Mouse (Mus musculus): ENCODE results near the gene Ust.
"Not testable (repeated sequence)": the region's sequence is repeated elsewhere in the genome, so short reads cannot be mapped to it uniquely, and the experiment has no call there.

Ust gene

GRCm38 (mm10) chr10:8518141-8519013 is at the start of gene Ust:
Ust (minus strand) TSS chr10:8518825.
- peak; percentile 34 to 45 for DNase-seq

GRCm38 (mm10) chr10:8561366-8561765 is 42.7 kb upstream of the Ust start:
- no peak for DNase-seq

- not testable (repeated sequence) for DNase-seq
Measured at GRCm38 (mm10) chr10:8559566-8559965, 40.9 kb upstream of the Ust start.

- not testable (repeated sequence) for DNase-seq
Measured at GRCm38 (mm10) chr10:8552239-8552638, 33.6 kb upstream of the Ust start.

GRCm38 (mm10) chr10:8551601-8552000 is 33.0 kb upstream of the Ust start:
- DNase-seq = not testable (repeated sequence)

GRCm38 (mm10) chr10:8541514-8541913 is 22.9 kb upstream of the Ust start:
- no peak for DNase-seq

GRCm38 (mm10) chr10:8535445-8535844 is 16.8 kb upstream of the Ust start:
- no peak for DNase-seq

- no peak for DNase-seq
Measured at GRCm38 (mm10) chr10:8531651-8532050, 13.0 kb upstream of the Ust start.

GRCm38 (mm10) chr10:8530505-8531051 is 12.0 kb upstream of the Ust start:
- no peak for DNase-seq

GRCm38 (mm10) chr10:8529173-8529572 is 10.5 kb upstream of the Ust start:
- DNase-seq = no peak

- DNase-seq = no peak
Measured at GRCm38 (mm10) chr10:8525354-8525753, 6.7 kb upstream of the Ust start.

GRCm38 (mm10) chr10:8521536-8521935 is 2.9 kb upstream of the Ust start:
- no peak for DNase-seq

- no peak for DNase-seq
Measured at GRCm38 (mm10) chr10:8520766-8521395, 2.3 kb upstream of the Ust start.

GRCm38 (mm10) chr10:8519014-8519491 is 428 bp upstream of the Ust start:
- no peak for DNase-seq

GRCm38 (mm10) chr10:8517591-8518140 is 959 bp downstream of the Ust start:
- DNase-seq = no peak

- no peak for DNase-seq
Measured at GRCm38 (mm10) chr10:8516916-8517524, 1.6 kb downstream of the Ust start.

- no peak for DNase-seq
Measured at GRCm38 (mm10) chr10:8513690-8514089, 4.9 kb downstream of the Ust start.

GRCm38 (mm10) chr10:8512222-8512621 is 6.4 kb downstream of the Ust start:
- DNase-seq = no peak

GRCm38 (mm10) chr10:8511760-8512159 is 6.9 kb downstream of the Ust start:
- no peak for DNase-seq

- no peak for DNase-seq
Measured at GRCm38 (mm10) chr10:8506247-8506573, 12.4 kb downstream of the Ust start.

GRCm38 (mm10) chr10:8505346-8506246 is 13.0 kb downstream of the Ust start:
- no peak for DNase-seq

GRCm38 (mm10) chr10:8504832-8505231 is 13.8 kb downstream of the Ust start:
- DNase-seq = no peak
